Mouse (Mus musculus) liver, postnatal 0 days (tissue): ENCODE measurements at regions not wholly inside any gene's neighbourhood (a gene's known extent, or its start where the extent isn't known, plus 50 kb on each side); places are given as distances from the start of the nearest gene placed in this dataset.

ENCODE experiments used
- CTCF ChIP-seq: sonication (generic); IDR thresholded peaks from 2 replicates; pipeline ENCODE4 v1.5.1; 2016; ENCODE audit warnings: antibody characterized with exemption, low read depth
- EP300 ChIP-seq: IDR thresholded peaks from 2 replicates; pipeline ENCODE4 v1.6.1; 2016; ENCODE audit warnings: antibody characterized with exemption, low read depth, mild to moderate bottlenecking

- TF ChIP-seq CTCF (no peak), EP300 (no peak)
Measured at GRCm38 (mm10) chr9:85497348-85497747, 170.2 kb upstream of the Tent5a start.
